Mouse (Mus musculus): ENCODE measurements around the gene Cog1.

DNA sequence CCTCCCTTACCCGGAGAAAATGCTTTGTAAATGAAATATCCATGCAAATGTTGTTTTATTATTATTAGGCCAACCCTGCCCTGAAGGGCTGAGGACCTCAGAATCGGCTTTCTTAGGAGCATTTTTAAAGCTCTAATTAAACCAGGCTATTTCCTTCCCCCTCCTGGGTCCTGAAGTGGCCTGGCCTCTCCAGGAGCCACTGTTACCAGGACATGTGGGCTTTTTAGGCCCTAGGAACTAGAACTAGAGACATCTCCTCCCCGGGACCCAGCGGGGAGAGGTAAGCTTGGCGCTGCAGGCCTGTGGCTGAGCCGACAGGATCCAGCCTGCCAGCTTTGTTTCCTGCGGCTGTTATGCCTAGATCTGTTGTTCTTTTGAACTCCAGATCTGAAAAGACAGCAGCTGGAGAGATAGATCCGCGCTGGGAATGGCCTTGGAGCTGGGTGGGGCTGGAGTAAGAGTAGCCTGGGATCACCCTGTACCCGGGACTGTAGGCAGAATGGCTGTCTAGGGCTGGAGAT lies 61.3 kb downstream of the Cog1 start:
- TF ChIP-seq POLR2A (IDR thresholded peaks at IDR 0.05; ENCODE audit: borderline replicate concordance, insufficient read depth, low read length) (no peak), CTCF (IDR thresholded peaks at IDR 0.05; ENCODE audit: borderline replicate concordance, insufficient read depth, low read depth, low read length) (no peak)

All from cerebellum, adult 2 months (tissue).